Mouse (Mus musculus): ENCODE measurements around the gene Top2b. TPM values are rescaled to one million over a fixed set of nuclear protein-coding genes. Genes with fewer than 3 reads are reported as not detected.

Top2b gene
- total and polyA plus RNA-seq, 3 experiments, result 32.4 to 74.0 (median 62.4) TPM

Other genes with a start within 250 kb of the Top2b start
- gene Ngly1, start 115.9 kb upstream of the Top2b start, total RNA-seq (2012; rRNA removed), result 15.9 and 17.0 TPM in 2 replicates
- gene Ngly1, start 115.9 kb upstream of the Top2b start, total RNA-seq (2014; rRNA removed), result 33.0 and 37.5 TPM in 2 replicates
- 19.8 and 21.7 TPM in 2 replicates for gene Ngly1, start 115.9 kb upstream of the Top2b start, polyA plus RNA-seq (2012; ENCODE audit: insufficient read length, low read depth)
- gene Oxsm, start 115.4 kb upstream of the Top2b start, total RNA-seq (2012; rRNA removed), result 10.6 and 10.8 TPM in 2 replicates
- gene Oxsm, start 115.4 kb upstream of the Top2b start, total RNA-seq (2014; rRNA removed), result 6.4 and 6.6 TPM in 2 replicates
- gene Oxsm, start 115.4 kb upstream of the Top2b start, polyA plus RNA-seq (2012; ENCODE audit: insufficient read length, low read depth), result 8.7 TPM in 2 replicates